Mouse (Mus musculus) forebrain, embryonic 15.5 days (tissue): ENCODE results near the gene Klhdc8a. TPM values are rescaled to one million over a fixed set of nuclear protein-coding genes. Genes with fewer than 3 reads are reported as not detected.
"Not testable (repeated sequence)": the region's sequence is repeated elsewhere in the genome, so short reads cannot be mapped to it uniquely, and the experiment has no call there.

Experiments
- ATAC-seq: fragments of 200-750 bp; cut with Nextera tagmentation; replicated peaks from 2 replicates; pipeline ENCODE4 v1.8.0; 2017; ENCODE audit warnings: mild to moderate bottlenecking, moderate TSS enrichment, moderate library complexity
- H3K27ac ChIP-seq: fragments of 300-500 bp; sonication (generic); replicated peaks from 2 replicates; pipeline ENCODE4 v1.5.1; 2015; ENCODE audit warnings: mild to moderate bottlenecking, inconsistent platforms
- H3K27me3 ChIP-seq: fragments of 300-500 bp; sonication (generic); 2 replicates; pipeline ENCODE4 v1.6.1; 2015; ENCODE audit warnings: inconsistent platforms
- H3K36me3 ChIP-seq: fragments of 300-500 bp; sonication (generic); 2 replicates; pipeline ENCODE4 v1.6.1; 2015; ENCODE audit warnings: mild to moderate bottlenecking, inconsistent platforms
- H3K4me1 ChIP-seq: fragments of 300-500 bp; sonication (generic); 2 replicates; pipeline ENCODE4 v1.6.1; 2015; ENCODE audit warnings: inconsistent platforms
- H3K4me2 ChIP-seq: fragments of 300-500 bp; sonication (generic); replicated peaks from 2 replicates; pipeline ENCODE4 v1.6.1; 2015; ENCODE audit warnings: mild to moderate bottlenecking, inconsistent platforms
- H3K4me3 ChIP-seq: fragments of 300-500 bp; sonication (generic); 2 replicates; pipeline ENCODE4 v1.5.1; 2015; ENCODE audit warnings: mild to moderate bottlenecking, inconsistent platforms
- H3K9ac ChIP-seq: fragments of 300-500 bp; sonication (generic); replicated peaks from 2 replicates; pipeline ENCODE4 v1.6.1; 2015; ENCODE audit warnings: mild to moderate bottlenecking, inconsistent platforms
- H3K9me3 ChIP-seq: fragments of 300-500 bp; sonication (generic); 2 replicates; pipeline ENCODE4 v1.6.1; 2016; ENCODE audit warnings: inconsistent platforms
- WGBS: fragments of 180-500 bp; shearing (Covaris S2); methylation state at CpG from one replicate; pipeline ENCODE4 v1.1.7; 2015; ENCODE audit warnings: mixed read lengths; 5-methylcytosine and 5-hydroxymethylcytosine counted together
- polyA plus RNA-seq: library from polyadenylated mRNA; unstranded; fragments of >200 nt; fragmentation: Nextera tagmentation; extraction: Ambion mirVana; gene quantifications from 2 replicates; pipeline ENCODE4 v1.2.1, GENCODE M21; 2015

Gene Klhdc8a
- polyA plus RNA-seq, 1 experiment from 2014 or later, result 3.1 TPM

- 43% methylated on average over 8 of the region's 8 CpGs for WGBS
- H3K9me3 ChIP-seq, result no peaks in the 10 kb centered on the region
- no peak overlapping the region for H3K27ac ChIP-seq
- H3K4me3 ChIP-seq, result no peak overlapping the region
- H3K4me1 ChIP-seq, result peaks cover 24% of the 10 kb centered on the region
- no peak overlapping the region for H3K9ac ChIP-seq
- no peaks in the 10 kb centered on the region for H3K36me3 ChIP-seq
- H3K27me3 ChIP-seq, result no peaks in the 10 kb centered on the region
- no peak overlapping the region for H3K4me2 ChIP-seq
- no peak for ATAC-seq
Measured at GRCm38 (mm10) chr1:132338027-132338660, 39.7 kb downstream of the Klhdc8a start.

- WGBS, result 65% methylated on average over 5 of the region's 5 CpGs
- Histone ChIP-seq H3K36me3 (no peaks in the 10 kb centered on the region), H3K27ac (no peak overlapping the region), H3K4me2 (no peak overlapping the region), H3K4me1 (no peaks in the 10 kb centered on the region), H3K27me3 (no peaks in the 10 kb centered on the region), H3K4me3 (no peak overlapping the region), H3K9ac (no peak overlapping the region), H3K9me3 (no peaks in the 10 kb centered on the region)
- ATAC-seq, result no peak
Measured at GRCm38 (mm10) chr1:132341731-132342501, 43.5 kb downstream of the Klhdc8a start.

GRCm38 (mm10) chr1:132342518-132342917 is 44.1 kb downstream of the Klhdc8a start:
- WGBS, result 78% methylated on average over 3 of the region's 3 CpGs
- Histone ChIP-seq H3K27ac (no peak overlapping the region), H3K9ac (no peak overlapping the region), H3K36me3 (no peaks in the 10 kb centered on the region), H3K4me1 (no peaks in the 10 kb centered on the region), H3K4me2 (no peak overlapping the region), H3K27me3 (no peaks in the 10 kb centered on the region), H3K4me3 (no peak overlapping the region), H3K9me3 (no peaks in the 10 kb centered on the region)
- ATAC-seq, result no peak

- H3K4me1 ChIP-seq, result no peaks in the 10 kb centered on the region
- H3K4me3 ChIP-seq, result no peak overlapping the region
- H3K4me2 ChIP-seq, result no peak overlapping the region
- no peaks in the 10 kb centered on the region for H3K9me3 ChIP-seq
- H3K9ac ChIP-seq, result no peak overlapping the region
- no peaks in the 10 kb centered on the region for H3K27me3 ChIP-seq
- H3K36me3 ChIP-seq, result no peaks in the 10 kb centered on the region
- H3K27ac ChIP-seq, result no peak overlapping the region
- WGBS, result 93% methylated on average over 2 of the region's 2 CpGs
- no peak for ATAC-seq
Measured at GRCm38 (mm10) chr1:132343191-132343590, 44.8 kb downstream of the Klhdc8a start.

- no peaks in the 10 kb centered on the region for H3K27me3 ChIP-seq
- ATAC-seq, result no peak
- H3K4me1 ChIP-seq, result no peaks in the 10 kb centered on the region
- no peak overlapping the region for H3K9ac ChIP-seq
- H3K9me3 ChIP-seq, result no peaks in the 10 kb centered on the region
- no peaks in the 10 kb centered on the region for H3K36me3 ChIP-seq
- H3K4me3 ChIP-seq, result no peak overlapping the region
- no peak overlapping the region for H3K27ac ChIP-seq
- H3K4me2 ChIP-seq, result no peak overlapping the region
- 64% methylated on average over 1 of the region's 1 CpGs for WGBS
Measured at GRCm38 (mm10) chr1:132343656-132344055, 45.2 kb downstream of the Klhdc8a start.

- 80% methylated on average over 4 of the region's 4 CpGs for WGBS
Measured at GRCm38 (mm10) chr1:132345514-132345913, 47.1 kb downstream of the Klhdc8a start.

GRCm38 (mm10) chr1:132346134-132346851 is 47.9 kb downstream of the Klhdc8a start:
- Histone ChIP-seq H3K4me2 (no peak overlapping the region), H3K9ac (no peak overlapping the region), H3K4me1 (no peaks in the 10 kb centered on the region), H3K27me3 (no peaks in the 10 kb centered on the region), H3K36me3 (no peaks in the 10 kb centered on the region), H3K9me3 (no peaks in the 10 kb centered on the region), H3K27ac (no peak overlapping the region), H3K4me3 (no peak overlapping the region)
- WGBS, result 85% methylated on average over 12 of the region's 12 CpGs
- ATAC-seq, result no peak

More at GRCm38 (mm10) chr1:132345514-132345913, 47.1 kb downstream of the Klhdc8a start:
- Histone ChIP-seq H3K27ac (no peak overlapping the region), H3K4me3 (no peak overlapping the region), H3K27me3 (no peaks in the 10 kb centered on the region), H3K4me2 (no peak overlapping the region), H3K4me1 (no peaks in the 10 kb centered on the region), H3K9me3 (no peaks in the 10 kb centered on the region), H3K36me3 (no peaks in the 10 kb centered on the region), H3K9ac (no peak overlapping the region)
- ATAC-seq, result no peak

GRCm38 (mm10) chr1:132346951-132347350 is 48.5 kb downstream of the Klhdc8a start:
- H3K9ac ChIP-seq, result no peak overlapping the region
- H3K4me1 ChIP-seq, result no peaks in the 10 kb centered on the region
- no peaks in the 10 kb centered on the region for H3K9me3 ChIP-seq
- no peaks in the 10 kb centered on the region for H3K27me3 ChIP-seq
- no peak overlapping the region for H3K4me3 ChIP-seq
- no peak overlapping the region for H3K4me2 ChIP-seq
- H3K27ac ChIP-seq, result no peak overlapping the region
- H3K36me3 ChIP-seq, result no peaks in the 10 kb centered on the region
- no peak for ATAC-seq

- Histone ChIP-seq H3K27me3 (no peaks in the 10 kb centered on the region), H3K4me1 (no peaks in the 10 kb centered on the region), H3K27ac (no peak overlapping the region), H3K4me2 (no peak overlapping the region), H3K9me3 (no peaks in the 10 kb centered on the region), H3K36me3 (no peaks in the 10 kb centered on the region), H3K9ac (no peak overlapping the region), H3K4me3 (no peak overlapping the region)
- 79% methylated on average over 5 of the region's 5 CpGs for WGBS
- no peak for ATAC-seq
Measured at GRCm38 (mm10) chr1:132348401-132348800, 50.0 kb downstream of the Klhdc8a start.

GRCm38 (mm10) chr1:132349049-132349448 is 50.6 kb downstream of the Klhdc8a start:
- not testable (repeated sequence) for ATAC-seq, H3K36me3 ChIP-seq

GRCm38 (mm10) chr1:132349601-132350000 is 51.2 kb downstream of the Klhdc8a start:
- 79% methylated on average over 3 of the region's 3 CpGs for WGBS
- not testable (repeated sequence) for H3K27me3 ChIP-seq, ATAC-seq, H3K27ac ChIP-seq, H3K9me3 ChIP-seq, H3K4me2 ChIP-seq, H3K36me3 ChIP-seq, H3K9ac ChIP-seq, H3K4me3 ChIP-seq, H3K4me1 ChIP-seq

More at GRCm38 (mm10) chr1:132349049-132349448, 50.6 kb downstream of the Klhdc8a start:
- not testable (repeated sequence) for H3K4me1 ChIP-seq, H3K9ac ChIP-seq, H3K9me3 ChIP-seq, H3K4me2 ChIP-seq, H3K4me3 ChIP-seq, H3K27me3 ChIP-seq, H3K27ac ChIP-seq

- Histone ChIP-seq H3K4me1 (peaks cover 8% of the 10 kb centered on the region), H3K36me3 (no peaks in the 10 kb centered on the region), H3K9me3 (no peaks in the 10 kb centered on the region), H3K4me3 (no peak overlapping the region), H3K4me2 (no peak overlapping the region), H3K27ac (no peak overlapping the region), H3K9ac (no peak overlapping the region), H3K27me3 (no peaks in the 10 kb centered on the region)
- 91% methylated on average over 4 of the region's 4 CpGs for WGBS
- ATAC-seq, result no peak
Measured at GRCm38 (mm10) chr1:132351058-132351457, 52.6 kb downstream of the Klhdc8a start.
